Mouse (Mus musculus): ENCODE measurements around the gene Poll.

Gene Poll

GRCm38 (mm10) chr19:45560153-45560890 is at the start of gene Poll, which contains the start of gene Gm17018:
Poll (minus strand) TSS chr19:45560531.
Gm17018 (plus strand) TSS chr19:45560615.
- CTCF ChIA-PET = no interaction called here

GRCm38 (mm10) chr19:45608648-45609339 is 48.5 kb upstream of the Poll start:
- CTCF ChIA-PET = no interaction called here

- CTCF ChIA-PET = no interaction called here
Measured at GRCm38 (mm10) chr19:45607479-45607878, 47.1 kb upstream of the Poll start.

GRCm38 (mm10) chr19:45606701-45607100 is 46.4 kb upstream of the Poll start:
- CTCF ChIA-PET = interaction anchor here (0.6 kb wide), 1 partner anchor 494 kb away, joined by 4 read pairs; no protein-coding TSS in a partner anchor

- CTCF ChIA-PET = no interaction called here
Measured at GRCm38 (mm10) chr19:45602606-45603005, 42.3 kb upstream of the Poll start.

- CTCF ChIA-PET = no interaction called here
Measured at GRCm38 (mm10) chr19:45597106-45597505, 36.8 kb upstream of the Poll start.

- CTCF ChIA-PET = no interaction called here
Measured at GRCm38 (mm10) chr19:45596434-45596833, 36.1 kb upstream of the Poll start.

- CTCF ChIA-PET = no interaction called here
Measured at GRCm38 (mm10) chr19:45596019-45596418, 35.7 kb upstream of the Poll start.

- CTCF ChIA-PET = no interaction called here
Measured at GRCm38 (mm10) chr19:45595481-45595880, 35.1 kb upstream of the Poll start.

- CTCF ChIA-PET = interaction anchor here (0.6 kb wide), 1 partner anchor 151 kb away, joined by 3 read pairs; no protein-coding TSS in a partner anchor
Measured at GRCm38 (mm10) chr19:45594079-45594478, 33.7 kb upstream of the Poll start.

- CTCF ChIA-PET = interaction anchor here (1.1 kb wide), 1 partner anchor 17 kb away, joined by 3 read pairs; no protein-coding TSS in a partner anchor
Measured at GRCm38 (mm10) chr19:45592916-45593315, 32.6 kb upstream of the Poll start.

GRCm38 (mm10) chr19:45591704-45592103 is 31.4 kb upstream of the Poll start:
- CTCF ChIA-PET = interaction anchor here (1.0 kb wide), 1 partner anchor 17 kb away, joined by 3 read pairs; no protein-coding TSS in a partner anchor

- CTCF ChIA-PET = no interaction called here
Measured at GRCm38 (mm10) chr19:45589761-45590160, 29.4 kb upstream of the Poll start.

- CTCF ChIA-PET = no interaction called here
Measured at GRCm38 (mm10) chr19:45587509-45588292, 27.4 kb upstream of the Poll start.

- CTCF ChIA-PET = no interaction called here
Measured at GRCm38 (mm10) chr19:45586850-45587249, 26.5 kb upstream of the Poll start.

GRCm38 (mm10) chr19:45584856-45585620 is 24.7 kb upstream of the Poll start:
- CTCF ChIA-PET = interaction anchor here (0.8 kb wide), 1 partner anchor 9 kb away, joined by 3 read pairs; no protein-coding TSS in a partner anchor

- CTCF ChIA-PET = no interaction called here
Measured at GRCm38 (mm10) chr19:45583136-45583535, 22.8 kb upstream of the Poll start.

GRCm38 (mm10) chr19:45582161-45582560 is 21.8 kb upstream of the Poll start:
- CTCF ChIA-PET = no interaction called here

GRCm38 (mm10) chr19:45581257-45581656 is 20.9 kb upstream of the Poll start:
- CTCF ChIA-PET = interaction anchor here (0.5 to 0.7 kb wide), 2 partner anchors 37 to 61 kb away, joined by 3 to 10 read pairs; no protein-coding TSS in a partner anchor

- CTCF ChIA-PET = no interaction called here
Measured at GRCm38 (mm10) chr19:45580235-45580634, 19.9 kb upstream of the Poll start.

GRCm38 (mm10) chr19:45579416-45579815 is 19.1 kb upstream of the Poll start:
- CTCF ChIA-PET = no interaction called here

Measured in spleen, embryonic (tissue).